Mouse (Mus musculus) forebrain, embryonic 12.5 days (tissue): Measurements from ENCODE around the gene 1700061G19Rik. TPM values are rescaled to one million over a fixed set of nuclear protein-coding genes. Genes with fewer than 3 reads are reported as not detected.

Experiments
- ATAC-seq: fragments of 200-750 bp; cut with Nextera tagmentation; 2 replicates; pipeline ENCODE4 v1.8.0; 2017; ENCODE audit warnings: moderate TSS enrichment; ENCODE audit not compliant: low FRiP score
- H3K27ac ChIP-seq: fragments of 300-500 bp; sonication (generic); 2 replicates; pipeline ENCODE4 v1.5.1; 2016; ENCODE audit warnings: mild to moderate bottlenecking
- H3K27me3 ChIP-seq: fragments of 300-500 bp; sonication (generic); 2 replicates; pipeline ENCODE4 v1.6.1; 2016; ENCODE audit warnings: mild to moderate bottlenecking
- H3K36me3 ChIP-seq: fragments of 300-500 bp; sonication (generic); replicated peaks from 2 replicates; pipeline ENCODE4 v1.6.1; 2016; ENCODE audit warnings: mild to moderate bottlenecking
- H3K4me1 ChIP-seq: fragments of 300-500 bp; sonication (generic); 2 replicates; pipeline ENCODE4 v1.6.1; 2016
- H3K4me2 ChIP-seq: fragments of 300-500 bp; sonication (generic); 2 replicates; pipeline ENCODE4 v1.6.1; 2016; ENCODE audit warnings: mild to moderate bottlenecking, moderate library complexity
- H3K4me3 ChIP-seq: fragments of 300-500 bp; sonication (generic); replicated peaks from 2 replicates; pipeline ENCODE4 v1.5.1; 2016; ENCODE audit warnings: mild to moderate bottlenecking
- H3K9ac ChIP-seq: fragments of 300-500 bp; sonication (generic); 2 replicates; pipeline ENCODE4 v1.6.1; 2016; ENCODE audit warnings: mild to moderate bottlenecking
- H3K9me3 ChIP-seq: fragments of 300-500 bp; sonication (generic); 2 replicates; pipeline ENCODE4 v1.6.1; 2016
- WGBS: fragments of 180-500 bp; shearing (Covaris S2); methylation state at CpG from one replicate; pipeline ENCODE4 v1.1.7; 2016; 5-methylcytosine and 5-hydroxymethylcytosine counted together
- polyA plus RNA-seq: library from polyadenylated mRNA; unstranded; fragments of >200 nt; fragmentation: Nextera tagmentation; extraction: Ambion mirVana; gene quantifications from 2 replicates; pipeline ENCODE4 v1.2.1, GENCODE M21; 2016

1700061G19Rik gene
- 0.50 and 0.59 TPM in 2 replicates for polyA plus RNA-seq

- Histone ChIP-seq H3K4me1 (no peaks in the 10 kb centered on the region), H3K36me3 (no peaks in the 10 kb centered on the region), H3K27me3 (no peaks in the 10 kb centered on the region), H3K9me3 (no peaks in the 10 kb centered on the region), H3K27ac (no peak within 1 kb of the TSS), H3K4me3 (no peak within 1 kb of the TSS), H3K4me2 (no peak within 1 kb of the TSS), H3K9ac (no peak within 1 kb of the TSS)
- 86% methylated on average over 12 of the region's 12 CpGs for WGBS
- no peak for ATAC-seq
These were observed at the start of gene 1700061G19Rik for GRCm38 (mm10) chr17:56874936-56875651. TSS of gene 1700061G19Rik (plus strand) at chr17:56875477.

GRCm38 (mm10) chr17:56826718-56827117, 48.6 kb upstream of the 1700061G19Rik start:
- no peak for ATAC-seq
- WGBS = 90% methylated on average over 2 of the region's 2 CpGs

GRCm38 (mm10) chr17:56829171-56829570, 46.1 kb upstream of the 1700061G19Rik start:
- Histone ChIP-seq H3K27me3 (peaks cover 13% of the 10 kb centered on the region), H3K9me3 (no peaks in the 10 kb centered on the region), H3K36me3 (no peaks in the 10 kb centered on the region), H3K4me2 (peak overlapping the region; percentile 83), H3K4me3 (peak overlapping the region; percentile 66), H3K27ac (no peak overlapping the region), H3K4me1 (peaks cover 17% of the 10 kb centered on the region), H3K9ac (peak overlapping the region; percentile 66; the same call in 1 of the 2 replicates)
- 22% methylated on average over 11 of the region's 11 CpGs for WGBS
- ATAC-seq = no peak

More at GRCm38 (mm10) chr17:56826718-56827117, 48.6 kb upstream of the 1700061G19Rik start:
- H3K36me3 ChIP-seq = no peaks in the 10 kb centered on the region
- H3K4me2 ChIP-seq = no peak overlapping the region
- no peaks in the 10 kb centered on the region for H3K9me3 ChIP-seq
- H3K27me3 ChIP-seq = peaks cover 9% of the 10 kb centered on the region
- no peak overlapping the region for H3K27ac ChIP-seq
- peaks cover 17% of the 10 kb centered on the region for H3K4me1 ChIP-seq
- no peak overlapping the region for H3K4me3 ChIP-seq
- H3K9ac ChIP-seq = no peak overlapping the region

- Histone ChIP-seq H3K4me3 (peak overlapping the region; percentile 66), H3K9ac (peak overlapping the region; percentile 66), H3K4me1 (peaks cover 17% of the 10 kb centered on the region), H3K27ac (no peak overlapping the region), H3K27me3 (peaks cover 13% of the 10 kb centered on the region), H3K9me3 (no peaks in the 10 kb centered on the region), H3K4me2 (peak overlapping the region; percentile 83), H3K36me3 (no peaks in the 10 kb centered on the region)
- under 1% methylated on average over 27 of the region's 27 CpGs for WGBS
- no peak for ATAC-seq
These were observed 45.5 kb upstream of the 1700061G19Rik start for GRCm38 (mm10) chr17:56829795-56830194.

- Histone ChIP-seq H3K4me3 (peak within 1 kb of the TSS; percentile 66), H3K27ac (peak within 1 kb of the TSS; percentile 62; the same call in 1 of the 2 replicates), H3K4me2 (peak within 1 kb of the TSS; percentile 83), H3K9me3 (no peaks in the 10 kb centered on the region), H3K27me3 (peaks cover 13% of the 10 kb centered on the region), H3K9ac (peak within 1 kb of the TSS; percentile 66), H3K36me3 (no peaks in the 10 kb centered on the region), H3K4me1 (peaks cover 17% of the 10 kb centered on the region)
- under 1% methylated on average over 19 of the region's 62 CpGs for WGBS
- ATAC-seq = no peak
These were observed 44.7 kb upstream of the 1700061G19Rik start, which contains the start of gene Rfx2 for GRCm38 (mm10) chr17:56830411-56831110. TSS of gene Rfx2 (minus strand) at chr17:56831013.

- Histone ChIP-seq H3K27me3 (peaks cover 13% of the 10 kb centered on the region), H3K36me3 (no peaks in the 10 kb centered on the region), H3K9ac (peak overlapping the region; percentile 66), H3K4me1 (peaks cover 17% of the 10 kb centered on the region), H3K4me3 (peak overlapping the region; percentile 66), H3K27ac (0 out of 2 replicates have a peak overlapping the region, but pooled peaks have one; percentile 19), H3K9me3 (no peaks in the 10 kb centered on the region), H3K4me2 (peak overlapping the region; percentile 83)
- 0% methylated on average over 42 of the region's 42 CpGs for WGBS
- ATAC-seq = peak; percentile 98
These were observed 44.0 kb upstream of the 1700061G19Rik start for GRCm38 (mm10) chr17:56831111-56831816.

- H3K4me3 ChIP-seq = no peak overlapping the region
- H3K27ac ChIP-seq = no peak overlapping the region
- 88% methylated on average over 1 of the region's 1 CpGs for WGBS
- H3K9me3 ChIP-seq = no peaks in the 10 kb centered on the region
- H3K27me3 ChIP-seq = peaks cover 13% of the 10 kb centered on the region
- H3K4me2 ChIP-seq = no peak overlapping the region
- peaks cover 17% of the 10 kb centered on the region for H3K4me1 ChIP-seq
- H3K36me3 ChIP-seq = no peaks in the 10 kb centered on the region
- no peak overlapping the region for H3K9ac ChIP-seq
- no peak for ATAC-seq
These were observed 42.4 kb upstream of the 1700061G19Rik start for GRCm38 (mm10) chr17:56832918-56833317.

GRCm38 (mm10) chr17:56833381-56833780, 41.9 kb upstream of the 1700061G19Rik start:
- no peaks in the 10 kb centered on the region for H3K36me3 ChIP-seq
- H3K9me3 ChIP-seq = no peaks in the 10 kb centered on the region
- WGBS = 88% methylated on average over 1 of the region's 1 CpGs
- H3K4me2 ChIP-seq = no peak overlapping the region
- no peak overlapping the region for H3K4me3 ChIP-seq
- H3K27ac ChIP-seq = no peak overlapping the region
- peaks cover 13% of the 10 kb centered on the region for H3K27me3 ChIP-seq
- no peak overlapping the region for H3K9ac ChIP-seq
- ATAC-seq = no peak
- H3K4me1 ChIP-seq = peaks cover 17% of the 10 kb centered on the region

- H3K9me3 ChIP-seq = no peaks in the 10 kb centered on the region
- no peaks in the 10 kb centered on the region for H3K36me3 ChIP-seq
- no peak overlapping the region for H3K4me2 ChIP-seq
- no peak overlapping the region for H3K27ac ChIP-seq
- ATAC-seq = no peak
- no peaks in the 10 kb centered on the region for H3K4me1 ChIP-seq
- no peak overlapping the region for H3K4me3 ChIP-seq
- WGBS = 91% methylated on average over 8 of the region's 8 CpGs
- H3K9ac ChIP-seq = no peak overlapping the region
- 0 out of 2 replicates have a peak, but pooled peaks cover 4% of the 10 kb centered on the region for H3K27me3 ChIP-seq
These were observed 38.9 kb upstream of the 1700061G19Rik start for GRCm38 (mm10) chr17:56836336-56836735.

- 88% methylated on average over 7 of the region's 7 CpGs for WGBS
- Histone ChIP-seq H3K4me2 (no peak overlapping the region), H3K4me1 (no peaks in the 10 kb centered on the region), H3K36me3 (no peaks in the 10 kb centered on the region), H3K27me3 (no peaks in the 10 kb centered on the region), H3K4me3 (no peak overlapping the region), H3K27ac (no peak overlapping the region), H3K9ac (no peak overlapping the region), H3K9me3 (no peaks in the 10 kb centered on the region)
- no peak for ATAC-seq
These were observed 34.8 kb upstream of the 1700061G19Rik start for GRCm38 (mm10) chr17:56840524-56840923.

- 83% methylated on average over 5 of the region's 5 CpGs for WGBS
- no peaks in the 10 kb centered on the region for H3K36me3 ChIP-seq
- no peak overlapping the region for H3K4me2 ChIP-seq
- H3K4me1 ChIP-seq = no peaks in the 10 kb centered on the region
- no peak overlapping the region for H3K4me3 ChIP-seq
- no peaks in the 10 kb centered on the region; the same call in 1 of the 2 replicates for H3K27me3 ChIP-seq
- H3K9me3 ChIP-seq = no peaks in the 10 kb centered on the region
- no peak overlapping the region for H3K27ac ChIP-seq
- ATAC-seq = no peak
- H3K9ac ChIP-seq = no peak overlapping the region
These were observed 33.1 kb upstream of the 1700061G19Rik start for GRCm38 (mm10) chr17:56842173-56842572.

GRCm38 (mm10) chr17:56843678-56844077, 31.6 kb upstream of the 1700061G19Rik start:
- no peaks in the 10 kb centered on the region for H3K36me3 ChIP-seq
- no peak overlapping the region for H3K27ac ChIP-seq
- no peaks in the 10 kb centered on the region for H3K4me1 ChIP-seq
- no peak overlapping the region for H3K9ac ChIP-seq
- 82% methylated on average over 5 of the region's 5 CpGs for WGBS
- no peaks in the 10 kb centered on the region; the same call in 1 of the 2 replicates for H3K27me3 ChIP-seq
- H3K9me3 ChIP-seq = no peaks in the 10 kb centered on the region
- no peak for ATAC-seq
- H3K4me3 ChIP-seq = no peak overlapping the region
- H3K4me2 ChIP-seq = no peak overlapping the region
